Mouse (Mus musculus): ENCODE data around the gene Pax6. TPM values are rescaled to one million over a fixed set of nuclear protein-coding genes. Genes with fewer than 3 reads are reported as not detected.

Pax6 gene
- polyA plus RNA-seq (2015; fragmentation: Nextera tagmentation; extraction: Ambion mirVana), result 0.14 and 0.25 TPM in 2 replicates

DNA sequence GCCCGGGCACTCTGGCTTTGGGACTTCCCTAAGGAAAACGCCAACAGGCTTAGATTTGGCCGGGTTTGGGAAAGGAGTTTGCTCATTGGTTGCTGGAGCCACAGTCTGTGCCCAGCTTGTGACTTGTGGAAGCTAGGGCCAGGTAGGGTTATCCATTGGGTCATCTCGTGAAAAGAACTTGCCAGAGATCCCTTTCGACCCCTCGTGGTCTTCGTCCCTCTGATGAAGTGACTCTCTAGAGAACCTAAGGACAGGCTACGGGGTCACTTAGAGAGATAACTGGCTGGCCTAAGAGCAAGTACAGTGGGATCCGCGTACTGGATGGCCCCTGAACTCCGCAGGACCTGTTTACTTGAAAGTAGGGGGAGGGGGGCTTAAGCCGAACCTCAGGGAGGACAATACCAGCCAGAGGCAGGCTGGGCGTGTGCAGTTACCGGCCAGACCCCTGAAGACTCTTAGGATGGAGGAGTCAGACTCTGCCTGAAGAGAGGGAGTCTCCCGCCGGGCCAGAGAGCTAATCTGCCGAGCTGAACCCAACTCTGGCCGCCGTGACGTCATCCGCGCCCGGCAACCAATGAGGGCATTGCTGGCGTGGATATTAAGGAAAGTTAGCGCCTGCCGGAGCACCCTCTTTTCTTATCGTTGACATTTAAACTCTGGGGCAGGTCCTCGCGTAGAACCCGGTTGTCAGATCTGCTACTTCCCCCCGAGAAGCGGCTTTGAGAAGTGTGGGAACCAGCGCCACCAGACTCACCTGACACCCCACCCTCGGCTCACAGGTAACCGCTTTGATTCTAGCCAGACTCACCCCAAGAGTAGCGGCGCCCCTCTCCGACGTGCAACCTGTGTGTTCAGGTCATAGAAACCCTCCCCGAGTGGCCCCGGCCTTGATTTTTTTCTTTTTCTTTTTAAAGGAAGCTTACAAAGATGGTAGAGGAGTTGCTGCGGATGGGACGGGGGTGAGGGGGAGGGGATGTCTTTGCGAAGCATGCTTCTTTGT is at the start of gene Pax6:
Gene Pax6, plus strand, starts transcription at position 630 of the 1,000 bp plus-strand sequence.

Other genes starting within 250 kb of the Pax6 start
- 13.5 and 18.0 TPM in 2 replicates for gene Elp4, start 235.7 kb downstream of the Pax6 start, polyA plus RNA-seq (2015; fragmentation: Nextera tagmentation; extraction: Ambion mirVana)
- gene Immp1l, start 235.7 kb downstream of the Pax6 start, polyA plus RNA-seq (2015; fragmentation: Nextera tagmentation; extraction: Ambion mirVana), result 171 and 333 TPM in 2 replicates

Data from adrenal gland, postnatal 0 days (tissue).